Mouse (Mus musculus) kidney, embryonic 15.5 days (tissue): Measurements from ENCODE around the gene Kras. TPM values are rescaled to one million over a fixed set of nuclear protein-coding genes. Genes with fewer than 3 reads are reported as not detected.

Source experiments
- ATAC-seq: fragments of 200-750 bp; cut with Nextera tagmentation; replicated peaks from 2 replicates; pipeline ENCODE4 v1.8.0; 2017; ENCODE audit warnings: moderate TSS enrichment; ENCODE audit not compliant: low FRiP score
- H3K27ac ChIP-seq: fragments of 300-500 bp; sonication (generic); 2 replicates; pipeline ENCODE4 v1.5.1; 2015; ENCODE audit warnings: mild to moderate bottlenecking, inconsistent platforms
- H3K27me3 ChIP-seq: fragments of 300-500 bp; sonication (generic); 2 replicates; pipeline ENCODE4 v1.6.1; 2015; ENCODE audit warnings: inconsistent platforms
- H3K36me3 ChIP-seq: fragments of 300-500 bp; sonication (generic); 2 replicates; pipeline ENCODE4 v1.6.1; 2015; ENCODE audit warnings: inconsistent platforms
- H3K4me1 ChIP-seq: fragments of 300-500 bp; sonication (generic); 2 replicates; pipeline ENCODE4 v1.6.1; 2015; ENCODE audit warnings: inconsistent platforms
- H3K4me2 ChIP-seq: fragments of 300-500 bp; sonication (generic); 2 replicates; pipeline ENCODE4 v1.6.1; 2015; ENCODE audit warnings: moderate library complexity, mild to moderate bottlenecking, inconsistent platforms
- H3K4me3 ChIP-seq: fragments of 300-500 bp; sonication (generic); replicated peaks from 2 replicates; pipeline ENCODE4 v1.5.1; 2015; ENCODE audit warnings: mild to moderate bottlenecking, inconsistent platforms
- H3K9ac ChIP-seq: fragments of 300-500 bp; sonication (generic); 2 replicates; pipeline ENCODE4 v1.6.1; 2015; ENCODE audit warnings: mild to moderate bottlenecking, inconsistent platforms
- H3K9me3 ChIP-seq: fragments of 300-500 bp; sonication (generic); replicated peaks from 2 replicates; pipeline ENCODE4 v1.6.1; 2016; ENCODE audit warnings: inconsistent platforms
- WGBS: fragments of 180-500 bp; shearing (Covaris S2); methylation state at CpG from one replicate; pipeline ENCODE4 v1.1.7; 2015; ENCODE audit warnings: mixed read lengths; 5-methylcytosine and 5-hydroxymethylcytosine counted together
- polyA plus RNA-seq: library from polyadenylated mRNA; unstranded; fragments of >200 nt; fragmentation: Nextera tagmentation; extraction: Ambion mirVana; gene quantifications from 2 replicates; pipeline ENCODE4 v1.2.1, GENCODE M21; 2015

Gene Kras
- polyA plus RNA-seq, 1 experiment from 2014 or later, result 76.3 TPM

- Histone ChIP-seq H3K27ac (no peak overlapping the region), H3K4me3 (no peak overlapping the region), H3K4me1 (peaks cover 2% of the 10 kb centered on the region), H3K36me3 (no peaks in the 10 kb centered on the region), H3K27me3 (no peaks in the 10 kb centered on the region), H3K4me2 (no peak overlapping the region), H3K9me3 (no peaks in the 10 kb centered on the region), H3K9ac (no peak overlapping the region)
- 66% methylated on average over 10 of the region's 10 CpGs for WGBS
- ATAC-seq, result no peak
Measured at GRCm38 (mm10) chr6:145205142-145205541, 44.9 kb downstream of the Kras start.

- ATAC-seq, result no peak
- Histone ChIP-seq H3K9ac (no peak overlapping the region), H3K9me3 (no peaks in the 10 kb centered on the region), H3K4me2 (no peak overlapping the region), H3K27me3 (no peaks in the 10 kb centered on the region), H3K36me3 (no peaks in the 10 kb centered on the region), H3K4me1 (no peaks in the 10 kb centered on the region), H3K27ac (no peak overlapping the region), H3K4me3 (no peak overlapping the region)
- WGBS, result 88% methylated on average over 6 of the region's 6 CpGs
Measured at GRCm38 (mm10) chr6:145204440-145204839, 45.6 kb downstream of the Kras start.

- no peak overlapping the region for H3K4me2 ChIP-seq
Measured at GRCm38 (mm10) chr6:145202432-145203125, 47.5 kb downstream of the Kras start.

GRCm38 (mm10) chr6:145197949-145198686, 51.9 kb downstream of the Kras start:
- no peak for ATAC-seq
- H3K27ac ChIP-seq, result no peak overlapping the region
- H3K9ac ChIP-seq, result no peak overlapping the region
- no peaks in the 10 kb centered on the region for H3K36me3 ChIP-seq
- H3K4me1 ChIP-seq, result no peaks in the 10 kb centered on the region
- 94% methylated on average over 8 of the region's 8 CpGs for WGBS
- H3K9me3 ChIP-seq, result no peaks in the 10 kb centered on the region; the same call in 1 of the 2 replicates
- no peak overlapping the region for H3K4me2 ChIP-seq
- H3K4me3 ChIP-seq, result no peak overlapping the region
- H3K27me3 ChIP-seq, result no peaks in the 10 kb centered on the region

More at GRCm38 (mm10) chr6:145202432-145203125, 47.5 kb downstream of the Kras start:
- Histone ChIP-seq H3K9ac (no peak overlapping the region), H3K4me3 (no peak overlapping the region), H3K27me3 (no peaks in the 10 kb centered on the region), H3K4me1 (no peaks in the 10 kb centered on the region), H3K9me3 (no peaks in the 10 kb centered on the region; the same call in 1 of the 2 replicates), H3K36me3 (no peaks in the 10 kb centered on the region), H3K27ac (no peak overlapping the region)
- ATAC-seq, result no peak
- whole genome bisulfite sequencing, result 76% methylated on average over 13 of the region's 13 CpGs

GRCm38 (mm10) chr6:145193446-145193845, 56.6 kb downstream of the Kras start:
- 79% methylated on average over 11 of the region's 11 CpGs for WGBS
- Histone ChIP-seq H3K27ac (no peak overlapping the region), H3K27me3 (no peaks in the 10 kb centered on the region), H3K9me3 (no peaks in the 10 kb centered on the region; the same call in 1 of the 2 replicates), H3K9ac (no peak overlapping the region), H3K4me1 (no peaks in the 10 kb centered on the region), H3K4me2 (no peak overlapping the region), H3K4me3 (no peak overlapping the region), H3K36me3 (no peaks in the 10 kb centered on the region)
- no peak for ATAC-seq

GRCm38 (mm10) chr6:145193038-145193437, 57.0 kb downstream of the Kras start:
- ATAC-seq, result no peak
- no peak overlapping the region for H3K4me3 ChIP-seq
- no peaks in the 10 kb centered on the region; the same call in 1 of the 2 replicates for H3K9me3 ChIP-seq
- WGBS, result 82% methylated on average over 3 of the region's 3 CpGs
- H3K4me1 ChIP-seq, result no peaks in the 10 kb centered on the region
- H3K27me3 ChIP-seq, result no peaks in the 10 kb centered on the region
- H3K4me2 ChIP-seq, result no peak overlapping the region
- no peak overlapping the region for H3K9ac ChIP-seq
- no peak overlapping the region for H3K27ac ChIP-seq
- no peaks in the 10 kb centered on the region for H3K36me3 ChIP-seq

GRCm38 (mm10) chr6:145187093-145188088, 62.6 kb downstream of the Kras start:
- Histone ChIP-seq H3K9me3 (no peaks in the 10 kb centered on the region), H3K4me1 (no peaks in the 10 kb centered on the region), H3K27me3 (no peaks in the 10 kb centered on the region), H3K36me3 (no peaks in the 10 kb centered on the region), H3K9ac (no peak overlapping the region), H3K4me3 (peak overlapping the region; percentile 30), H3K27ac (no peak overlapping the region), H3K4me2 (peak overlapping the region; percentile 60)
- no peak for ATAC-seq
- 63% methylated on average over 27 of the region's 27 CpGs for WGBS

- Histone ChIP-seq H3K27ac (no peak overlapping the region), H3K9ac (no peak overlapping the region), H3K27me3 (no peaks in the 10 kb centered on the region), H3K36me3 (no peaks in the 10 kb centered on the region), H3K4me1 (no peaks in the 10 kb centered on the region), H3K4me2 (no peak overlapping the region), H3K9me3 (no peaks in the 10 kb centered on the region), H3K4me3 (no peak overlapping the region)
- no peak for ATAC-seq
- WGBS, result 89% methylated on average over 1 of the region's 1 CpGs
Measured at GRCm38 (mm10) chr6:145186096-145186495, 63.9 kb downstream of the Kras start.

GRCm38 (mm10) chr6:145182044-145182443, 68.0 kb downstream of the Kras start:
- Histone ChIP-seq H3K36me3 (no peaks in the 10 kb centered on the region), H3K4me2 (no peak overlapping the region), H3K9ac (no peak overlapping the region), H3K9me3 (no peaks in the 10 kb centered on the region), H3K4me3 (no peak overlapping the region), H3K27ac (no peak overlapping the region), H3K4me1 (peaks cover 4% of the 10 kb centered on the region), H3K27me3 (peaks cover 6% of the 10 kb centered on the region; the same call in 1 of the 2 replicates)
- 63% methylated on average over 8 of the region's 8 CpGs for WGBS
- ATAC-seq, result no peak

GRCm38 (mm10) chr6:145179665-145180064, 70.4 kb downstream of the Kras start:
- Histone ChIP-seq H3K9ac (no peak overlapping the region), H3K27ac (no peak overlapping the region), H3K4me1 (peaks cover 22% of the 10 kb centered on the region), H3K4me2 (no peak overlapping the region), H3K4me3 (no peak overlapping the region), H3K27me3 (peaks cover 25% of the 10 kb centered on the region), H3K36me3 (no peaks in the 10 kb centered on the region), H3K9me3 (no peaks in the 10 kb centered on the region)
- 22% methylated on average over 6 of the region's 6 CpGs for WGBS
- no peak; the same call in 1 of the 2 replicates for ATAC-seq

GRCm38 (mm10) chr6:145176474-145176873, 73.6 kb downstream of the Kras start:
- no peak for ATAC-seq
- H3K27me3 ChIP-seq, result peaks cover 32% of the 10 kb centered on the region
- no peak overlapping the region for H3K9ac ChIP-seq
- WGBS, result 55% methylated on average over 10 of the region's 10 CpGs
- H3K4me1 ChIP-seq, result peaks cover 35% of the 10 kb centered on the region
- no peak overlapping the region for H3K27ac ChIP-seq
- H3K9me3 ChIP-seq, result no peaks in the 10 kb centered on the region
- H3K36me3 ChIP-seq, result no peaks in the 10 kb centered on the region
- H3K4me3 ChIP-seq, result no peak overlapping the region
- no peak overlapping the region for H3K4me2 ChIP-seq
